9 mouse cellular contexts compared by ENCODE assay signal in genomic region chr11:58643350-58643749, GRCm38 (mm10). TPM values are rescaled to one million over a fixed set of nuclear protein-coding genes. Genes with fewer than 3 reads are reported as not detected.
DNase-seq lines count a peak whose midpoint lies in the region; ATAC-seq and TF ChIP-seq lines count a peak whose summit lies in the region.
"Had no signal": no experiment of that assay in that cellular context is flagged by ENCODE, and none has a peak within 500 bp of the region (broad histone marks: within the 10 kb centered on the region; RNA-seq: fewer than 3 reads in every experiment).

No protein-coding gene starts in this region.

- H3K79me2 ChIP-seq in C2C12 (ENCODE audit: control insufficient read depth, insufficient read depth), result no peaks in the 10 kb centered on the region

- WGBS in heart, embryonic 12.5 days, result 31% methylated on average over 6 of the region's 6 CpGs
- WGBS in heart, embryonic 10.5 days, result 25% methylated on average over 6 of the region's 6 CpGs

- peaks cover 27% of the 10 kb centered on the region for H3K27me3 ChIP-seq in heart, embryonic 12.5 days (replicated peaks)
- peaks cover 32% of the 10 kb centered on the region for H3K27me3 ChIP-seq in heart, embryonic 10.5 days (ENCODE audit: insufficient read depth, poor library complexity, severe bottlenecking)
- H3K27me3 ChIP-seq in C2C12 (ENCODE audit: control insufficient read depth, insufficient read depth, insufficient read length) (peaks cover 20% of the 10 kb centered on the region), Patski (peaks cover 6% of the 10 kb centered on the region)
- peaks cover 6% of the 10 kb centered on the region for H3K27me3 ChIP-seq in erythroblast, embryonic 14.5 days (ENCODE audit: control insufficient read depth)

- TF ChIP-seq CTCF in C2C12 (IDR thresholded peaks at IDR 0.05; ENCODE audit: control insufficient read depth, insufficient read depth, insufficient read length) (peak; percentile 2), Patski (IDR thresholded peaks at IDR 0.05) (peak; percentile 54)

- H3K27ac ChIP-seq in heart, embryonic 12.5 days (ENCODE audit: poor library complexity, severe bottlenecking), result no peak overlapping the region
- no peak overlapping the region for H3K27ac ChIP-seq in heart, embryonic 10.5 days
- H3K27ac ChIP-seq: midbrain, embryonic 12.5 days had no signal

- POLR2A ChIA-PET in Patski (lab: Charles Lee), result no interaction called here

- no peaks in the 10 kb centered on the region for H3K79me3 ChIP-seq in C2C12 (ENCODE audit: low read depth)

- DNase-seq in heart, embryonic 10.5 days (ENCODE audit: low spot score), result no peak
- DNase-seq in Patski (ENCODE audit: low read depth, low spot score), result no peak
- peak; percentile 93 for DNase-seq in liver
- DNase-seq in right cerebral cortex, postnatal 10 days (ENCODE audit: low spot score in 2 of 2), result peak; percentile 34 to 48
- DNase-seq in urinary bladder, postnatal 10 days (ENCODE audit: low spot score), result no peak

- no peak overlapping the region for H3K4me3 ChIP-seq in heart, embryonic 12.5 days
- H3K4me3 ChIP-seq in heart, embryonic 10.5 days, result no peak overlapping the region
- H3K4me3 ChIP-seq in C2C12 (ENCODE audit: insufficient read depth, poor library complexity, severe bottlenecking), result no peak overlapping the region
- peak overlapping the region; percentile 89 for H3K4me3 ChIP-seq in erythroblast, embryonic 14.5 days (replicated peaks)
- H3K4me3 ChIP-seq: midbrain, embryonic 12.5 days had no signal

- no peak overlapping the region for H3ac ChIP-seq in C2C12 (ENCODE audit: control insufficient read depth, insufficient read length, low read depth)

- H3K4me1 ChIP-seq in heart, embryonic 12.5 days (replicated peaks), result peaks cover 8% of the 10 kb centered on the region
- H3K4me1 ChIP-seq in heart, embryonic 10.5 days, result peaks cover 9% of the 10 kb centered on the region
- peaks cover 70% of the 10 kb centered on the region for H3K4me1 ChIP-seq in erythroblast, embryonic 14.5 days (ENCODE audit: control insufficient read depth)

- H3K9me3 ChIP-seq in heart, embryonic 12.5 days (replicated peaks), result no peaks in the 10 kb centered on the region
- H3K9me3 ChIP-seq in heart, embryonic 10.5 days, result no peaks in the 10 kb centered on the region
- peaks cover 4% of the 10 kb centered on the region for H3K9me3 ChIP-seq in erythroblast, embryonic 14.5 days (ENCODE audit: control insufficient read depth, low read length)
- H3K9me3 ChIP-seq: midbrain, embryonic 12.5 days had no signal

- 0 out of 2 replicates have a peak overlapping the region, but pooled peaks have one; percentile 14 for H3K4me2 ChIP-seq in heart, embryonic 12.5 days
- H3K4me2 ChIP-seq: midbrain, embryonic 12.5 days had no signal

- no peak for ATAC-seq in heart, embryonic 12.5 days (ENCODE audit: insufficient number of reproducible peaks, low FRiP score)
- no peak for ATAC-seq in Patski

- no peak overlapping the region for H3K9ac ChIP-seq in heart, embryonic 12.5 days
- H3K9ac ChIP-seq: midbrain, embryonic 12.5 days had no signal

- CTCF ChIA-PET in Patski (lab: Charles Lee), result no interaction called here

- H3K36me3 ChIP-seq in heart, embryonic 12.5 days, result no peaks in the 10 kb centered on the region
- no peaks in the 10 kb centered on the region for H3K36me3 ChIP-seq in heart, embryonic 10.5 days
- H3K36me3 ChIP-seq in C2C12 (ENCODE audit: control insufficient read depth, insufficient read depth), result no peaks in the 10 kb centered on the region
- H3K36me3 ChIP-seq in erythroblast, embryonic 14.5 days (ENCODE audit: control insufficient read depth), result peaks cover 68% of the 10 kb centered on the region
- H3K36me3 ChIP-seq: midbrain, embryonic 12.5 days had no signal

- in situ Hi-C loops in Patski (cut with MboI; ENCODE audit: low pct_unique_long_range_greater_than_20kb), result loop anchor here (25.0 kb wide), 1 partner anchor 681 kb away; no protein-coding TSS in a partner anchor

TF ChIP-seq in C2C12, 6 proteins besides CTCF, POLR2A, EP300 and RAD21:
- TF ChIP-seq FOSL1 (IDR thresholded peaks at IDR 0.05; ENCODE audit: insufficient read depth, low read length, poor library complexity, severe bottlenecking), result no peak
- TF ChIP-seq MYOD1 (IDR thresholded peaks at IDR 0.05; ENCODE audit: control insufficient read depth, insufficient read length, low read depth), result no peak
- no peak for TF ChIP-seq MAX (IDR thresholded peaks at IDR 0.05)
- no peak for TF ChIP-seq MYOG (IDR thresholded peaks at IDR 0.05; ENCODE audit: control insufficient read depth, extremely low read depth, insufficient read length)
- TF ChIP-seq USF1 (IDR thresholded peaks at IDR 0.05; ENCODE audit: low read depth), result no peak
- TF ChIP-seq CEBPB (IDR thresholded peaks at IDR 0.05; ENCODE audit: low read depth), result no peak

RNA-seq across cellular contexts. Expression of gene Trim58, which starts 3.1 kb away (rescaled TPM):
- polyA plus RNA-seq in heart, embryonic 12.5 days (2016; fragmentation: Nextera tagmentation; extraction: Ambion mirVana), result 1.5 and 2.0 TPM in 2 replicates
- polyA plus RNA-seq in heart, embryonic 10.5 days (2016; fragmentation: Nextera tagmentation; extraction: Ambion mirVana), result 1.1 and 1.2 TPM in 2 replicates
- polyA plus RNA-seq in C2C12 (2012; fragmentation: generic; extraction: Trizol) (not detected), Patski (2021) (0.04 TPM)
- polyA plus RNA-seq in erythroblast, embryonic 14.5 days (2012), result 5.5 and 5.7 TPM in 2 replicates

RNA-seq across cellular contexts. Expression of gene Olfr323, which starts 13.0 kb away (rescaled TPM):
- not detected in 2 replicates for polyA plus RNA-seq in heart, embryonic 12.5 days (2016; fragmentation: Nextera tagmentation; extraction: Ambion mirVana)
- not detected in 2 replicates for polyA plus RNA-seq in heart, embryonic 10.5 days (2016; fragmentation: Nextera tagmentation; extraction: Ambion mirVana)
- polyA plus RNA-seq in C2C12 (2012; fragmentation: generic; extraction: Trizol) (not detected), Patski (2021) (not detected)
- polyA plus RNA-seq in erythroblast, embryonic 14.5 days (2012), result 0.02 TPM in 1 of 2 replicates, not detected in the other
- polyA plus RNA-seq: midbrain, embryonic 12.5 days had no signal

RNA-seq across cellular contexts. Expression of gene Olfr322, which starts 15.2 kb away (rescaled TPM):
- polyA plus RNA-seq in heart, embryonic 12.5 days (2016; fragmentation: Nextera tagmentation; extraction: Ambion mirVana), result not detected in 2 replicates
- polyA plus RNA-seq in heart, embryonic 10.5 days (2016; fragmentation: Nextera tagmentation; extraction: Ambion mirVana), result not detected in 2 replicates
- not detected for polyA plus RNA-seq in C2C12 (2012; fragmentation: generic; extraction: Trizol)
- not detected for polyA plus RNA-seq in Patski (2021)
- polyA plus RNA-seq in erythroblast, embryonic 14.5 days (2012), result 0.04 and 0.05 TPM in 2 replicates
- polyA plus RNA-seq: midbrain, embryonic 12.5 days had no signal

RNA-seq across cellular contexts. Expression of gene 2210407C18Rik, which starts 27.5 kb away (rescaled TPM):
- polyA plus RNA-seq in heart, embryonic 12.5 days (2016; fragmentation: Nextera tagmentation; extraction: Ambion mirVana), result not detected in 2 replicates
- not detected in 2 replicates for polyA plus RNA-seq in heart, embryonic 10.5 days (2016; fragmentation: Nextera tagmentation; extraction: Ambion mirVana)
- polyA plus RNA-seq in C2C12 (2012; fragmentation: generic; extraction: Trizol) (not detected), Patski (2021) (0.42 TPM)
- not detected in 2 replicates for polyA plus RNA-seq in erythroblast, embryonic 14.5 days (2012)
- polyA plus RNA-seq: midbrain, embryonic 12.5 days had no signal

RNA-seq across cellular contexts. Expression of gene Olfr320, which starts 37.5 kb away (rescaled TPM):
- polyA plus RNA-seq in heart, embryonic 12.5 days (2016; fragmentation: Nextera tagmentation; extraction: Ambion mirVana), result not detected in 2 replicates
- not detected in 2 replicates for polyA plus RNA-seq in heart, embryonic 10.5 days (2016; fragmentation: Nextera tagmentation; extraction: Ambion mirVana)
- polyA plus RNA-seq in C2C12 (2012; fragmentation: generic; extraction: Trizol) (not detected), Patski (2021) (not detected)
- polyA plus RNA-seq in erythroblast, embryonic 14.5 days (2012), result not detected in 2 replicates
- polyA plus RNA-seq: midbrain, embryonic 12.5 days had no signal

Comparison
In these comparisons a context has a peak if more than half of its experiments do, and no peak if none do; other contexts are left out.
1. DNase-seq: peak in liver (single experiment) and right cerebral cortex, postnatal 10 days (2 of 2); none in heart, embryonic 10.5 days (single experiment), Patski (single experiment) and urinary bladder, postnatal 10 days (single experiment).